Mouse (Mus musculus) heart, embryonic 16.5 days (tissue): ENCODE results near the gene Camk1g. TPM values are rescaled to one million over a fixed set of nuclear protein-coding genes. Genes with fewer than 3 reads are reported as not detected.

Experiments
- ATAC-seq: fragments of 200-750 bp; cut with Nextera tagmentation; replicated peaks from 2 replicates; pipeline ENCODE4 v1.8.0; 2017; ENCODE audit warnings: moderate number of reproducible peaks; ENCODE audit not compliant: insufficient read depth, low FRiP score; ENCODE audit errors: extremely low read depth
- H3K27ac ChIP-seq: fragments of 300-500 bp; sonication (generic); 2 replicates; pipeline ENCODE4 v1.5.1; 2014; ENCODE audit warnings: mild to moderate bottlenecking, low read length, control low read depth, moderate library complexity
- H3K27me3 ChIP-seq: fragments of 300-500 bp; sonication (generic); 2 replicates; pipeline ENCODE4 v1.6.1; 2014; ENCODE audit warnings: low read length, mixed read lengths; ENCODE audit not compliant: control insufficient read depth, insufficient read depth
- H3K36me3 ChIP-seq: fragments of 300-500 bp; sonication (generic); 2 replicates; pipeline ENCODE4 v1.6.1; 2014; ENCODE audit not compliant: control insufficient read depth, insufficient read depth
- H3K4me1 ChIP-seq: fragments of 300-500 bp; sonication (generic); 2 replicates; pipeline ENCODE4 v1.6.1; 2014; ENCODE audit warnings: low read length, mixed read lengths; ENCODE audit not compliant: control insufficient read depth, insufficient read depth
- H3K4me2 ChIP-seq: fragments of 300-500 bp; sonication (generic); 2 replicates; pipeline ENCODE4 v1.6.1; 2014; ENCODE audit warnings: low read depth, mild to moderate bottlenecking, control low read depth, low read length
- H3K4me3 ChIP-seq: fragments of 300-500 bp; sonication (generic); 2 replicates; pipeline ENCODE4 v1.5.1; 2014; ENCODE audit warnings: mild to moderate bottlenecking, control low read depth, low read length
- H3K9ac ChIP-seq: fragments of 300-500 bp; sonication (generic); 2 replicates; pipeline ENCODE4 v1.6.1; 2014; ENCODE audit warnings: low read length, control low read depth
- H3K9me3 ChIP-seq: fragments of 300-500 bp; sonication (generic); replicated peaks from 2 replicates; pipeline ENCODE4 v1.6.1; 2016; ENCODE audit warnings: low read length; ENCODE audit not compliant: control insufficient read depth
- WGBS: fragments of 180-500 bp; shearing (Covaris S2); extraction: QIAGEN DNeasy Blood & Tissue Kit; methylation state at CpG from one replicate; pipeline ENCODE4 v1.1.7; 2014; 5-methylcytosine and 5-hydroxymethylcytosine counted together
- polyA plus RNA-seq: library from polyadenylated mRNA; unstranded; fragments of >200 nt; fragmentation: Nextera tagmentation; extraction: Ambion mirVana; gene quantifications from 2 replicates; pipeline ENCODE4 v1.2.1, GENCODE M21; 2015

The Camk1g gene
- polyA plus RNA-seq, 1 experiment from 2014 or later = 13.6 TPM

DNA sequence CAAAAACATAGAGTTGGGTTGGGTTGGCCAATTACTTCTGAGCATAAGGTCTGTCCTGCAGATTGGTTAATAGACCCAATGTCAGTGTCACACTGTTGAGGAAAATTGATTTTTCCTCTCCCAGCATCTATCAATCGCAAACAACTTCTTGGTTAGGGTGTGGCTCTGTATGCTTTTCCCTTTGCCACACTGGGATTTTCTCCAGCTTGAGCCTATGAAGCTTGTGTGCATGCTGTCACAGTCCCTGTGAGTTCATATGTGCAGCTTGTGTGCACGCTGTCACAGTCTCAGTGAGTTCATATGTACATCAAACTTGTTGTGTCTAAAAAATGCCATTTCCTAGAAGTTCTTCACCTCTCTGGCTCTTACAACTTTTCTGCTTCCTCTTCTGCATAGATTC, 63.3 kb downstream of the Camk1g start:
- H3K4me2 ChIP-seq = no peak overlapping the region
- 90% methylated on average over 2 of the region's 2 CpGs for WGBS

DNA sequence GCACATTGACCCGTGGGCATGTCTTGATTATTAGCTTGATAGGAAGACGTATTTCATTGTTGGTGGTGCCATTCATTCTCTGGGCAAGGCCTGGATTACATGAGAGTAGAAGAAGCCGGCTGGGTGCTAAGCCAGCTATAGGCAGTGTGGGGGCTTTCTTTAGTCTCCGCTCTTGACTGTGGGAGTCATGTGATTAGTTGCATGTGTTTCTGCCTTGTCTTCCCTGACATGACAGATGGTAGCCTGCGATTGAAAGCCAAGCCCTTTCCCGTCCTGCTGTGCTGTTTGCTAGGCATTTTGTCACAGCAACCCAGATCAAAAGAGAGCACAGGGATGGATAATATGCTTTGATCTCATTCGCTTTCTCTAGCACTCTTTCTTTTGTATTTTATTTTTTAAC, 64.7 kb downstream of the Camk1g start:
- WGBS = 51% methylated on average over 7 of the region's 7 CpGs
- H3K9me3 ChIP-seq = no peaks in the 10 kb centered on the region
- H3K9ac ChIP-seq = no peak overlapping the region
- no peak overlapping the region for H3K27ac ChIP-seq
- no peak for ATAC-seq
- H3K4me1 ChIP-seq = peaks cover 4% of the 10 kb centered on the region; the same call in 1 of the 2 replicates
- H3K4me3 ChIP-seq = no peak overlapping the region
- no peaks in the 10 kb centered on the region for H3K27me3 ChIP-seq
- no peaks in the 10 kb centered on the region for H3K36me3 ChIP-seq
- H3K4me2 ChIP-seq = no peak overlapping the region

More for the DNA sequence above, 63.3 kb downstream of the Camk1g start:
- ATAC-seq = no peak
- H3K9ac ChIP-seq = no peak overlapping the region
- no peaks in the 10 kb centered on the region for H3K9me3 ChIP-seq
- no peak overlapping the region for H3K4me3 ChIP-seq
- H3K27me3 ChIP-seq = no peaks in the 10 kb centered on the region
- no peaks in the 10 kb centered on the region for H3K36me3 ChIP-seq
- H3K4me1 ChIP-seq = peaks cover 6% of the 10 kb centered on the region
- H3K27ac ChIP-seq = no peak overlapping the region

DNA sequence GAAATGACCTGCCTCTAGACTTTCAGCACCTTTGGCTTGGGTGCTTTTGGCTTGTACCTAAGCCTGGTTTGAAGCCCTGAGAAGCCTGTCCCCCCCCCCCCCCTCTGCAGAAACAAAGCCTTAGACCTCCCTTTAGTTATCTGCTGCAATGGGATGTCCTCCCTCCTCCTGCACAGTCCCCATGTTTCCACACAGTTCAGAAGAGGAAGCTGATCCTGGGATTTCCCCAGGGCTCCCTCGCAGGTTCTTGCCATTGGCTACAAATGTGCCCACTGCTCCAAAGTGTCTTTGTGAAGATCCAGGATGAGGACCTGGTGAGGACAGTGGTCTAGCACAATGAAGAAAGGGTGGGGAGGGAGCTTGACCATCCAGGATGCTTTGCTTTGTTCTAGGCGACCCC, 67.0 kb downstream of the Camk1g start:
- WGBS = 70% methylated on average over 2 of the region's 2 CpGs
- Histone ChIP-seq H3K9ac (no peak overlapping the region), H3K4me2 (no peak overlapping the region), H3K27me3 (no peaks in the 10 kb centered on the region), H3K36me3 (no peaks in the 10 kb centered on the region), H3K9me3 (no peaks in the 10 kb centered on the region), H3K27ac (no peak overlapping the region), H3K4me3 (no peak overlapping the region), H3K4me1 (peaks cover 4% of the 10 kb centered on the region; the same call in 1 of the 2 replicates)
- no peak for ATAC-seq

DNA sequence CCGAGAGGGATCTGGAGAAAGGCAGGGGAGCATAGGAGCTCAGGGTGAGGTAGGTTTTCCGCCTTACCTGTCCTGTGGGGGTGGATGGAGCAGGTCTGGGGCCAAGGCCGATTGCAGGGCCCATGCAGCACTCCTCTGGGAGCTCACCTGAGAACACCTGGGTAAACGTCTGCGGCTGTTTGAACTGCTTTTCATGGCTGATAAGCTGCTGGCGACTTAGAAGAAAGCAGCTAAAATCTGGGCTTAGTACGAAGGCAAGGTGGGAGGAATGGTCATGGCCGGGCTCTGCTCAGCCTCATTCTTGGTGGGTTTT, 68.0 kb downstream of the Camk1g start:
- H3K27ac ChIP-seq = no peak overlapping the region
- no peak overlapping the region for H3K4me2 ChIP-seq

DNA sequence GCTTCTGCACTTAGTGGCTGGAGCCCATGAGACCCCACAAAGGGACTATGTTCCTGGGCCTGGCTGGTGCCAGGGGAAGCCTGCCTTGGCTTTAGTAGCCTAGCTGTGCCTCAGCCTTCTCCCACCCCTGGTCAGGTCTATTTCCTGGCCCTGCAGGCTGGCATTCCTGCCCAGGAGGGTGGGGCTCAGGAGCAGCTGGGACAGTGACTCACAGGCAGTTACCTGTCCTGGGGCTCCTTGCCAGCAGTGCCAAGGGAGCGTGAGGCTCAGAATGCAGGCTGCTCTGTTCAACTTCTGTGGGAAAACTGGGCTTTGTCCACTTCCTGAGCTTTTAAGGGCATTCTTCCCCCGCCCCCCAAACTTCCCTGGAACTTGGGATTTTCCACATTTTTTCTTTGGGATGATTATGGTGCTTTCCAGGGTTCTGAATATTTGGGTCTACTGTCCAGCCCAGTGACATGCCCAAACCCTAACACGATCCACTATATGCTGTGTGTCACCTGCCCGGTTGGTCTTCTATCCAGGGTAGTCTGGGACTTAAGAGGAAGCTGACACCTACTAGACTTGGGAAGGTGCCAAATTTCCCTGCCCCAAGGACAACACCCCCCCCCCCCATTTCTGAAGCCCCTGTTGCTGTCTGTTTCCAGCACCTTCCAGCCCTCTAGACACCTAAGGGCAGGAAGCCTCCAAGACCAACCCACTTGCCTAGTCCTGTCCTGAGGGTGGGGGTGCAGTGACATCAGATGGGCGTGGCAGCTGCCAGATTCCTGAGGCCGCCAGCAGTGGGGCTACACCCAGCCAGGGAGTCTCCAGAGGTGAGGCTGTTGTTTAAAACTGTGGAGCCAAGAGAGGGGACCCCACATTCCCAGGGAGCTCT, 68.6 kb downstream of the Camk1g start:
- 60% methylated on average over 6 of the region's 6 CpGs for WGBS
- Histone ChIP-seq H3K27ac (no peak overlapping the region), H3K9ac (no peak overlapping the region), H3K27me3 (no peaks in the 10 kb centered on the region), H3K4me1 (peaks cover 4% of the 10 kb centered on the region; the same call in 1 of the 2 replicates), H3K36me3 (no peaks in the 10 kb centered on the region), H3K9me3 (no peaks in the 10 kb centered on the region), H3K4me3 (no peak overlapping the region), H3K4me2 (no peak overlapping the region)
- no peak for ATAC-seq

More for the DNA sequence above, 68.0 kb downstream of the Camk1g start:
- Histone ChIP-seq H3K4me3 (no peak overlapping the region), H3K4me1 (peaks cover 4% of the 10 kb centered on the region; the same call in 1 of the 2 replicates), H3K36me3 (no peaks in the 10 kb centered on the region), H3K9me3 (no peaks in the 10 kb centered on the region), H3K9ac (no peak overlapping the region), H3K27me3 (no peaks in the 10 kb centered on the region)
- WGBS = 58% methylated on average over 8 of the region's 8 CpGs
- no peak for ATAC-seq

DNA sequence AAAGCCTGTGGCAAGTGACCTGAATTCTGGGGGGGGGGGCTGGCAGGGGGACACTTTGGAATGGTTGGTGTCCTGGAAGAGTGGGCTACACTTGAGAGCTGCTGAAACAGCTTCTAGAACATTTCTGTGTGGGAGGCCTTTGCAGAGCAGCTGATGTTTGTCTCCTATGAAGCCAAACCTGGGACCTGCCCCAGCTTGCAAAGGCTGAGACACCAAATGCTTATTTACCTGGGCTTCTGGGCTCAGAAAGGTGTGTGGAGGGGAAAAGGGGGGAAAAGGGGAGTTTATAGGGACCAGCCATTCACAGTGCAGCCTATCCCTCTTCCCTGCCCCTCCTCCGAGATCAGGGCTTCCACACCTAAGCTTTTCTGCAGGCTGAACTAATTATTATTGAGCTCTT, 70.1 kb downstream of the Camk1g start:
- Histone ChIP-seq H3K4me2 (no peak overlapping the region), H3K36me3 (no peaks in the 10 kb centered on the region), H3K27me3 (no peaks in the 10 kb centered on the region), H3K4me1 (peaks cover 4% of the 10 kb centered on the region; the same call in 1 of the 2 replicates), H3K27ac (no peak overlapping the region), H3K9ac (no peak overlapping the region), H3K9me3 (no peaks in the 10 kb centered on the region), H3K4me3 (no peak overlapping the region)
- ATAC-seq = no peak
- WGBS = 82% methylated on average over 1 of the region's 1 CpGs

DNA sequence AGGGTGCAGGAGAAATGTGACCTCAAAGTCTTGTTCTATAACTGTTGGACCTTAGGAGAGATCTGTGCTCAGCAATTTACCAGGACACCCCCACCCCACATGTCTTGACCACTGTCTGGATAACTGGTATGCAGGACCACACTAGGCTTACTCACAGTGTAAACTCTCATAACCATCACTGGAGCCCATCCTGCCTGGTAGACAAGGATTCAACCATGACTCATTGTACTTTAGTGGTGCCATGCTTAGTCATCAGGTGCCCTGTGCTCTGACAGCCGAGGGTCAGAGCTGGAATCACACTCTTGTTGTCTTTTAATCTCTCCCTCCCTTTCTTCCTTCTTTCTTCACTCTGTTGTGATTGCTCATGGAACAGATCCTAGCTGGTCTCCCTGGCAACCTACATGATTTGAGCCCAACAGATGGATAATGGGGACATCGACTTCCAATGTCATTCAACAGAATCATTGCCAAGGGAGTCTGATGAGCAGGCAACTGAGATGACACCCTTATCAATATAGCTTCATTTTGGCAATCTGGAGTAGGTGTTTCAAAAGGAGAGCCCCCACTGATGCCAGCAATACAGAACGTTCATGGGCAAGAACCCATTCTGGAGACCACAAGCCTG, 71.8 kb downstream of the Camk1g start:
- WGBS = 80% methylated on average over 3 of the region's 3 CpGs
- Histone ChIP-seq H3K27me3 (no peaks in the 10 kb centered on the region), H3K9ac (no peak overlapping the region), H3K4me2 (no peak overlapping the region), H3K9me3 (no peaks in the 10 kb centered on the region), H3K27ac (no peak overlapping the region), H3K4me3 (no peak overlapping the region), H3K36me3 (no peaks in the 10 kb centered on the region), H3K4me1 (peaks cover 4% of the 10 kb centered on the region; the same call in 1 of the 2 replicates)
- no peak for ATAC-seq

Other genes with a start within 250 kb of the Camk1g start
- 5.6 and 7.3 TPM in 2 replicates for gene Diexf, start 240.0 kb downstream of the Camk1g start, polyA plus RNA-seq
- 5.3 and 5.6 TPM in 2 replicates for gene Irf6, start 217.2 kb downstream of the Camk1g start, polyA plus RNA-seq
- 11.5 and 11.7 TPM in 2 replicates for gene A130010J15Rik, start 202.3 kb downstream of the Camk1g start, polyA plus RNA-seq
- 5.9 and 13.3 TPM in 2 replicates for gene Traf3ip3, start 168.6 kb downstream of the Camk1g start, polyA plus RNA-seq
- 9.6 and 11.6 TPM in 2 replicates for gene Lamb3, start 162.6 kb downstream of the Camk1g start, polyA plus RNA-seq
- gene Hsd11b1, start 106.2 kb downstream of the Camk1g start, polyA plus RNA-seq = 3.7 and 9.5 TPM in 2 replicates
- 118 and 147 TPM in 2 replicates for gene G0s2, start 97.1 kb downstream of the Camk1g start, polyA plus RNA-seq